Mouse (Mus musculus) heart, adult 2 months (tissue): ENCODE data around the gene Lcmt1.

Source experiments
- CTCF ChIP-seq: fragments of 200-600 bp; IDR thresholded peaks from 2 replicates; pipeline ENCODE4 v1.8.1; 2022; ENCODE audit warnings: antibody characterized with exemption, mild to moderate bottlenecking, moderate library complexity
- POLR2A ChIP-seq: fragments of 200-500 bp; IDR thresholded peaks from 2 replicates; pipeline ENCODE4 v1.6.1; 2011; ENCODE audit warnings: mild to moderate bottlenecking, low read depth, low read length, control low read depth; ENCODE audit not compliant: insufficient read depth

- TF ChIP-seq POLR2A = no peak
- no peak for TF ChIP-seq CTCF
Observed at GRCm38 (mm10) chr7:123341896-123342295, 27.7 kb upstream of the Lcmt1 start.
